Mouse (Mus musculus) E14TG2a.4 (cell line): ENCODE measurements around the gene Ccdc191.

Source experiments
- CTCF ChIP-seq: conservative IDR thresholded peaks from 2 replicates; pipeline ENCODE4 v1.5.1; 2014; ENCODE audit warnings: low read length
- NANOG ChIP-seq: IDR thresholded peaks from 2 replicates; pipeline ENCODE4 v1.6.1; 2014; ENCODE audit warnings: borderline replicate concordance, low read length, mixed read lengths
- POU5F1 ChIP-seq: IDR thresholded peaks from 2 replicates; pipeline ENCODE4 v1.6.1; 2014; ENCODE audit warnings: low read length, borderline replicate concordance

GRCm38 (mm10) chr16:43930577-43930976 lies 41.0 kb downstream of the Ccdc191 start:
- TF ChIP-seq CTCF (no peak), POU5F1 (no peak), NANOG (no peak)
